Mouse (Mus musculus) forebrain, embryonic 14.5 days (tissue): ENCODE measurements around the gene Plcb4. TPM values are rescaled to one million over a fixed set of nuclear protein-coding genes. Genes with fewer than 3 reads are reported as not detected.

Experiments
- ATAC-seq: fragments of 200-750 bp; cut with Nextera tagmentation; 2 replicates; pipeline ENCODE4 v1.8.0; 2017; ENCODE audit warnings: mild to moderate bottlenecking, moderate library complexity
- DNase-seq: peaks from one replicate; pipeline ENCODE4 v3.0.0-alpha.2; 2015; ENCODE audit warnings: low spot score
- H3K27ac ChIP-seq: fragments of 300-500 bp; sonication (generic); 2 replicates; pipeline ENCODE4 v1.5.1; 2014; ENCODE audit warnings: low read depth, mild to moderate bottlenecking, control low read depth, low read length, moderate library complexity
- H3K27me3 ChIP-seq: fragments of 300-500 bp; sonication (generic); replicated peaks from 2 replicates; pipeline ENCODE4 v1.6.1; 2014; ENCODE audit warnings: low read length, control low read depth, mixed read lengths; ENCODE audit not compliant: control insufficient read depth, insufficient read depth
- H3K36me3 ChIP-seq: fragments of 300-500 bp; sonication (generic); 2 replicates; pipeline ENCODE4 v1.6.1; 2014; ENCODE audit warnings: low read length, control low read depth; ENCODE audit not compliant: control insufficient read depth, insufficient read depth
- H3K4me1 ChIP-seq: fragments of 300-500 bp; sonication (generic); 2 replicates; pipeline ENCODE4 v1.6.1; 2014; ENCODE audit warnings: antibody characterized with exemption, low read length, control low read depth; ENCODE audit not compliant: control insufficient read depth, insufficient read depth
- H3K4me2 ChIP-seq: fragments of 300-500 bp; sonication (generic); 2 replicates; pipeline ENCODE4 v1.6.1; 2014; ENCODE audit warnings: mild to moderate bottlenecking, control low read depth, low read length
- H3K4me3 ChIP-seq: fragments of 300-500 bp; sonication (generic); 2 replicates; pipeline ENCODE4 v1.5.1; 2014; ENCODE audit warnings: low read depth, low read length, control low read depth
- H3K9ac ChIP-seq: fragments of 300-500 bp; sonication (generic); 2 replicates; pipeline ENCODE4 v1.6.1; 2014; ENCODE audit warnings: mild to moderate bottlenecking, low read length, control low read depth, moderate library complexity
- H3K9me3 ChIP-seq: fragments of 300-500 bp; sonication (generic); replicated peaks from 2 replicates; pipeline ENCODE4 v1.6.1; 2016; ENCODE audit warnings: low read length, control low read depth, mixed read lengths; ENCODE audit not compliant: control insufficient read depth
- WGBS: fragments of 180-500 bp; shearing (Covaris S2); extraction: QIAGEN DNeasy Blood & Tissue Kit; methylation state at CpG from one replicate; pipeline ENCODE4 v1.1.7; 2014; 5-methylcytosine and 5-hydroxymethylcytosine counted together
- polyA plus RNA-seq: library from polyadenylated mRNA; unstranded; fragments of >200 nt; fragmentation: Nextera tagmentation; extraction: Ambion mirVana; gene quantifications from 2 replicates; pipeline ENCODE4 v1.2.1, GENCODE M21; 2014

The Plcb4 gene
- polyA plus RNA-seq, 1 experiment from 2014 or later = 7.1 TPM

DNA sequence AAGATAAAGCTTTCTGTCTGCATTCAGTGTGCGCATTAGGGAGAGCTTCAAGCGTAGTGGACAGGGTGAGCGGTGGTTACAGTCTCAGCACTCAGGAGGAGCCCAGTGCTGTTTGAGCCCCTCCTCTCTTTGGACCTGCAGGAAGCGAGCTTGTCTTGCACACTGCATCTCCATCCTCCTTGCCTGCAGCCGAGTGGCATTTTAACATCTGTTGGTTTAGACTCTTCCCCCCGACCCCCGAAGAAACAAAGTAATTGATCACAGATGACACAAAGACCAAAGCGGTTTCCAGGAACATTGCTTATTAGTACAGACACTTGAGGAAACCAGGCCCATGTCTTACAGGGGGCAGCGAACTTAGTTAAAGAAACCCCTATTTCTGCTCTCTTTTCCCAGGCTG lies 207.6 kb downstream of the Plcb4 start:
- Histone ChIP-seq H3K27ac (no peak overlapping the region), H3K36me3 (no peaks in the 10 kb centered on the region), H3K4me3 (no peak overlapping the region), H3K4me2 (no peak overlapping the region), H3K9ac (no peak overlapping the region), H3K27me3 (no peaks in the 10 kb centered on the region), H3K4me1 (no peaks in the 10 kb centered on the region), H3K9me3 (no peaks in the 10 kb centered on the region)
- 86% methylated on average over 9 of the region's 9 CpGs for WGBS
- DNase-seq = no peak
- ATAC-seq = no peak

GRCm38 (mm10) chr2:135866838-135867237 lies 208.0 kb downstream of the Plcb4 start:
- DNase-seq (no peak), ATAC-seq (no peak)
- Histone ChIP-seq H3K4me3 (no peak overlapping the region), H3K27me3 (no peaks in the 10 kb centered on the region), H3K9me3 (no peaks in the 10 kb centered on the region), H3K4me1 (no peaks in the 10 kb centered on the region), H3K27ac (no peak overlapping the region), H3K4me2 (no peak overlapping the region), H3K36me3 (no peaks in the 10 kb centered on the region), H3K9ac (no peak overlapping the region)
- 82% methylated on average over 4 of the region's 4 CpGs for WGBS

DNA sequence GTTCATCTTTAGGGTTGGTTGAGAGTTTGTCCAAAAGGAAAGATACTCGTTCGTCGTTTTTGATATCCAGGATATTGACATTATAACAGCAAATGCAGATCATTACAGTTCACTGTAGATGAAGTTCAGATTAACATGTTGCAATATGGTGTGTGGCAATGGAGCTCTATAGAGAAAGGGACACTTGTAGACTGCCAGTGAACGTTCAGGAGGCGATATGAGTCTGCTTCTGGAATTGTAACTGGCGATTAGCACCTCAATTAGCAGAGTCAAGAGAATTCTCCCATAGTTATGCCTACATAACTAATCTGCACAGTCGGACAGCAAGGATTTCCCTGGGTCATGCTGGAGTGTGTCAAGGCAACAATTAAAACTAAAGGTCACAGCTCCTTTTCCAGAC lies 210.8 kb downstream of the Plcb4 start:
- H3K36me3 ChIP-seq = no peaks in the 10 kb centered on the region
- no peak overlapping the region for H3K4me3 ChIP-seq
- no peak for DNase-seq
- no peak overlapping the region for H3K4me2 ChIP-seq
- ATAC-seq = no peak
- H3K9ac ChIP-seq = no peak overlapping the region
- no peaks in the 10 kb centered on the region for H3K4me1 ChIP-seq
- WGBS = 78% methylated on average over 7 of the region's 7 CpGs
- no peak overlapping the region for H3K27ac ChIP-seq
- H3K27me3 ChIP-seq = no peaks in the 10 kb centered on the region
- H3K9me3 ChIP-seq = no peaks in the 10 kb centered on the region

DNA sequence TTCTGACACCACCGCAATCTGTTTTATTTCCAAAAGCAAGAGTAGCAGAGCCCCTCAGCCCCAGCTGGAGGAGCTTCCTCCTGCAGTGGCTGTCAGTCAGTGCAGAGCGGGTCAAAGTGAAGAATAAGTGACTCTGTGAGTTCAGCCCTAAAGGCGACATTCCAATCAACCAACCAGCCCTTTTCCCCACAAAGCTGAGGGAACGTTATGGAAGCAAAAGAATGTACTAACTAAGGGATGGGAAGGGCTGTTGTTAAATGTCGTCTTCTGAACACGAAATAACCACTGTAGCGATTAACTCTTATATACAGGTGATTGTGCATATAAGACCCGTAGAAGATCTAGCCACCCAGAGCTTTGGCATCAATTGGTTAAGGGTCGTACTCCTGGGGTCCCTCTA lies 214.3 kb downstream of the Plcb4 start:
- ATAC-seq = no peak
- Histone ChIP-seq H3K27me3 (no peaks in the 10 kb centered on the region), H3K4me3 (no peak overlapping the region), H3K4me1 (no peaks in the 10 kb centered on the region), H3K36me3 (no peaks in the 10 kb centered on the region), H3K27ac (no peak overlapping the region), H3K9ac (no peak overlapping the region), H3K9me3 (no peaks in the 10 kb centered on the region), H3K4me2 (no peak overlapping the region)
- WGBS = 87% methylated on average over 9 of the region's 9 CpGs
- DNase-seq = no peak

DNA sequence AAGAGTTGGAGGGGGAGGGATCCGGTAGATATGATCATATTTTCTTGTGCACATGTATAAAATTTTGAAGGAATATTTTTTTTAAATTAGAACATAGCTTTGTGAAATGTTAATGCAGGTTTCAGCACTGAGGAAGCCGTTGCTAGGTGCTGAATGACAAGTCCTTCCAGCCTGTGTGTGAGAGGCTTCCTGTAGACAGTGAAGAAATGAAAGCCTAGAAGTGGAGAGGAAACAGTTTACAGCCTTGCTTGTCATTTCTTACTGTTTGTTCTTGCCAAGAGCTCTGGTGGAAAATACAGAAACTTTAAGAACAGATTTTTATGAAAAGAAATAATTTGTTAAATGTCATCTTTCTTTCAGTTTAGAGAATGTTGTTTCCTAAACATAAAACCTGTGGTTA lies 214.9 kb downstream of the Plcb4 start:
- Histone ChIP-seq H3K36me3 (no peaks in the 10 kb centered on the region), H3K9ac (no peak overlapping the region), H3K4me1 (no peaks in the 10 kb centered on the region), H3K27ac (no peak overlapping the region), H3K9me3 (no peaks in the 10 kb centered on the region), H3K4me3 (no peak overlapping the region), H3K27me3 (no peaks in the 10 kb centered on the region), H3K4me2 (no peak overlapping the region)
- WGBS = 86% methylated on average over 2 of the region's 2 CpGs
- DNase-seq (no peak), ATAC-seq (no peak)

DNA sequence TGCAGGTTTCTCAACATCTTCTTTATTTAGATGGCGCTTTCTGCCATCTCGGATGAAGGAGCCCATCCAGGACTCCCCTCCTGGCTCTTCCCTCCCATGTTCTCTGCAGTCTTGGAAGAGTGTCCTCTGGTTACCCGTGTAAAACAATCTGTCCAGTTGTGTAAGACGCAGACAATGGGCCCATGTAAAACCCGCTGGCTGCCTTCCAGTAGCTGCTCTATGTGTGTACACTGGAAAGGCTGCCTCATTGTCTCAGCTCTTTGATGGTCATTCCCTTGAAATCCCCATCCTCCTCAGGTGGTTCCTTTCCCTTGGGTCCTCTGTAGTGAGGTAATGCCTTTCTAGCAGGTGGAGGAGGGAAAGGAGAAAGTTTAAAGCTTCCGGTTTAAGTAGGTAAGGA lies 216.7 kb downstream of the Plcb4 start:
- DNase-seq (peak; percentile 27), ATAC-seq (no peak)
- no peaks in the 10 kb centered on the region for H3K9me3 ChIP-seq
- no peak overlapping the region for H3K9ac ChIP-seq
- H3K27me3 ChIP-seq = no peaks in the 10 kb centered on the region
- H3K4me3 ChIP-seq = no peak overlapping the region
- H3K36me3 ChIP-seq = no peaks in the 10 kb centered on the region
- H3K4me1 ChIP-seq = no peaks in the 10 kb centered on the region
- no peak overlapping the region for H3K4me2 ChIP-seq
- WGBS = 62% methylated on average over 6 of the region's 6 CpGs
- H3K27ac ChIP-seq = no peak overlapping the region

- WGBS = 91% methylated on average over 7 of the region's 7 CpGs
These were observed 220.5 kb downstream of the Plcb4 start for GRCm38 (mm10) chr2:135879356-135879755.

GRCm38 (mm10) chr2:135880269-135880760 lies 221.5 kb downstream of the Plcb4 start:
- no peak for ATAC-seq
- no peaks in the 10 kb centered on the region for H3K9me3 ChIP-seq
- no peak overlapping the region for H3K4me3 ChIP-seq
- peak; percentile 29 for DNase-seq
- H3K4me1 ChIP-seq = no peaks in the 10 kb centered on the region
- H3K9ac ChIP-seq = no peak overlapping the region
- H3K27me3 ChIP-seq = no peaks in the 10 kb centered on the region
- H3K4me2 ChIP-seq = no peak overlapping the region
- H3K36me3 ChIP-seq = no peaks in the 10 kb centered on the region
- no peak overlapping the region for H3K27ac ChIP-seq
- 65% methylated on average over 6 of the region's 6 CpGs for WGBS

More at GRCm38 (mm10) chr2:135879356-135879755, 220.5 kb downstream of the Plcb4 start:
- no peaks in the 10 kb centered on the region for H3K27me3 ChIP-seq
- no peak for DNase-seq
- no peaks in the 10 kb centered on the region for H3K36me3 ChIP-seq
- H3K9ac ChIP-seq = no peak overlapping the region
- no peak overlapping the region for H3K4me3 ChIP-seq
- no peaks in the 10 kb centered on the region for H3K4me1 ChIP-seq
- ATAC-seq = no peak
- no peak overlapping the region for H3K27ac ChIP-seq
- no peak overlapping the region for H3K4me2 ChIP-seq
- no peaks in the 10 kb centered on the region for H3K9me3 ChIP-seq

DNA sequence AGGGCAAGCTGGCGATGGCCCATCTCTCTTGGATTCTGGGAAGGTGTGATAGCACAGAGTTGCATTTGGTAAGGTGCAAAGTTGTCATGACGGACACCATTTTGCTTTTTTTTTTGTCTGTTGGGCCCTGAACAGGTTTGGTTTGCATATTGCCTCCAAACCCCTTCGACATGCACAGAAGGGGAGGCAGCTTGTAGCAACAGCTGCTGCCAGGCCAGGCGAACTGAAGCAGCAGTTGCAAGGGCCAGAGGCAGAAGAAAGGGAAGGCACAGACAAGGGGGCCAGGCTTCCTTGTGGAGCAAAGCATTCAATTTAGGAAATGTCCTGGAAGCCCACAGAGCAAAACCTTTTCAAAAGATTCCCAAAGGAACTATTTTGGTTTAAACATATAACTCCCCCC lies 224.5 kb downstream of the Plcb4 start:
- no peaks in the 10 kb centered on the region for H3K4me1 ChIP-seq
- no peak overlapping the region for H3K9ac ChIP-seq
- DNase-seq (peak; percentile 15), ATAC-seq (no peak)
- no peak overlapping the region for H3K4me2 ChIP-seq
- no peaks in the 10 kb centered on the region for H3K36me3 ChIP-seq
- 67% methylated on average over 4 of the region's 4 CpGs for WGBS
- H3K4me3 ChIP-seq = no peak overlapping the region
- H3K27me3 ChIP-seq = no peaks in the 10 kb centered on the region
- H3K9me3 ChIP-seq = no peaks in the 10 kb centered on the region
- no peak overlapping the region for H3K27ac ChIP-seq
